Mouse (Mus musculus) hindbrain, embryonic 14.5 days (tissue): Measurements from ENCODE around the gene Gm3542. TPM values are rescaled to one million over a fixed set of nuclear protein-coding genes. Genes with fewer than 3 reads are reported as not detected.
"Not testable (repeated sequence)": the region's sequence is repeated elsewhere in the genome, so short reads cannot be mapped to it uniquely, and the experiment has no call there.

ENCODE experiments used
- ATAC-seq: fragments of 200-750 bp; cut with Nextera tagmentation; 2 replicates; pipeline ENCODE4 v1.8.0; 2017; ENCODE audit warnings: moderate number of reproducible peaks, mild to moderate bottlenecking, moderate TSS enrichment, moderate library complexity; ENCODE audit not compliant: low FRiP score
- DNase-seq: peaks from one replicate; pipeline ENCODE4 v3.0.0-alpha.2; 2015; ENCODE audit warnings: low spot score
- H3K27ac ChIP-seq: fragments of 300-500 bp; sonication (generic); 2 replicates; pipeline ENCODE4 v1.5.1; 2014; ENCODE audit warnings: mild to moderate bottlenecking, moderate library complexity
- H3K27me3 ChIP-seq: fragments of 300-500 bp; sonication (generic); 2 replicates; pipeline ENCODE4 v1.6.1; 2014; ENCODE audit warnings: mild to moderate bottlenecking, low read length, mixed read lengths; ENCODE audit not compliant: control insufficient read depth, insufficient read depth
- H3K36me3 ChIP-seq: fragments of 300-500 bp; sonication (generic); replicated peaks from 2 replicates; pipeline ENCODE4 v1.6.1; 2014; ENCODE audit not compliant: control insufficient read depth, insufficient read depth
- H3K4me1 ChIP-seq: fragments of 300-500 bp; sonication (generic); replicated peaks from 2 replicates; pipeline ENCODE4 v1.6.1; 2014; ENCODE audit warnings: antibody characterized with exemption, low read length, mixed read lengths; ENCODE audit not compliant: control insufficient read depth, insufficient read depth
- H3K4me2 ChIP-seq: fragments of 300-500 bp; sonication (generic); replicated peaks from 2 replicates; pipeline ENCODE4 v1.6.1; 2014; ENCODE audit warnings: mild to moderate bottlenecking, moderate library complexity
- H3K4me3 ChIP-seq: fragments of 300-500 bp; sonication (generic); replicated peaks from 2 replicates; pipeline ENCODE4 v1.5.1; 2014; ENCODE audit warnings: mild to moderate bottlenecking, low read length
- H3K9ac ChIP-seq: fragments of 300-500 bp; sonication (generic); 2 replicates; pipeline ENCODE4 v1.6.1; 2014
- H3K9me3 ChIP-seq: fragments of 300-500 bp; sonication (generic); 2 replicates; pipeline ENCODE4 v1.6.1; 2016; ENCODE audit warnings: low read length; ENCODE audit not compliant: control insufficient read depth
- WGBS: fragments of 180-500 bp; shearing (Covaris S2); extraction: QIAGEN DNeasy Blood & Tissue Kit; methylation state at CpG from one replicate; pipeline ENCODE4 v1.1.7; 2014; 5-methylcytosine and 5-hydroxymethylcytosine counted together
- polyA plus RNA-seq: library from polyadenylated mRNA; unstranded; fragments of >200 nt; fragmentation: Nextera tagmentation; extraction: Ambion mirVana; gene quantifications from 2 replicates; pipeline ENCODE4 v1.2.1, GENCODE M21; 2014

The Gm3542 gene
- polyA plus RNA-seq = not detected in 2 replicates

GRCm38 (mm10) chr14:5334828-5335227 is at the start of gene Gm3542:
Gene Gm3542, minus strand, starts transcription at chr14:5334928.
- H3K4me2 ChIP-seq, DNase-seq, H3K36me3 ChIP-seq, H3K9ac ChIP-seq, ATAC-seq, H3K4me1 ChIP-seq, H3K27ac ChIP-seq, H3K27me3 ChIP-seq, H3K4me3 ChIP-seq, H3K9me3 ChIP-seq: not testable (repeated sequence)
- WGBS = no CpG with 5 or more reads among the region's 2 CpGs

Other genes with a start within 250 kb of the Gm3542 start
- not detected in 2 replicates for gene Gm8279, start 203.4 kb downstream of the Gm3542 start, polyA plus RNA-seq
- gene Gm3317, start 170.4 kb downstream of the Gm3542 start, polyA plus RNA-seq = not detected in 2 replicates
- gene Gm8271, start 149.1 kb downstream of the Gm3542 start, polyA plus RNA-seq = not detected in 2 replicates
- not detected in 2 replicates for gene Gm3526, start 74.3 kb downstream of the Gm3542 start, polyA plus RNA-seq
- 0.95 and 1.7 TPM in 2 replicates for gene Gm3500, start 54.1 kb upstream of the Gm3542 start, polyA plus RNA-seq
- 3.8 and 4.5 TPM in 2 replicates for gene Gm3194, start 120.5 kb upstream of the Gm3542 start, polyA plus RNA-seq
- gene Gm8246, start 142.9 kb upstream of the Gm3542 start, polyA plus RNA-seq = not detected in 2 replicates
- not detected in 2 replicates for gene Gm3187, start 149.3 kb upstream of the Gm3542 start, polyA plus RNA-seq
- 18.0 and 18.2 TPM in 2 replicates for gene Gm3488, start 166.7 kb upstream of the Gm3542 start, polyA plus RNA-seq
- 0.15 TPM in 1 of 2 replicates, not detected in the other for gene Gm3532, start 203.6 kb upstream of the Gm3542 start, polyA plus RNA-seq